Mouse (Mus musculus) E14TG2a.4 (cell line): ENCODE measurements at regions not wholly inside any gene's neighbourhood (a gene's known extent, or its start where the extent isn't known, plus 50 kb on each side); places are given as distances from the start of the nearest gene placed in this dataset.

Experiments
- CTCF ChIP-seq: conservative IDR thresholded peaks from 2 replicates; pipeline ENCODE4 v1.5.1; 2014; ENCODE audit warnings: low read length
- NANOG ChIP-seq: IDR thresholded peaks from 2 replicates; pipeline ENCODE4 v1.6.1; 2014; ENCODE audit warnings: borderline replicate concordance, low read length, mixed read lengths
- POU5F1 ChIP-seq: IDR thresholded peaks from 2 replicates; pipeline ENCODE4 v1.6.1; 2014; ENCODE audit warnings: low read length, borderline replicate concordance

DNA sequence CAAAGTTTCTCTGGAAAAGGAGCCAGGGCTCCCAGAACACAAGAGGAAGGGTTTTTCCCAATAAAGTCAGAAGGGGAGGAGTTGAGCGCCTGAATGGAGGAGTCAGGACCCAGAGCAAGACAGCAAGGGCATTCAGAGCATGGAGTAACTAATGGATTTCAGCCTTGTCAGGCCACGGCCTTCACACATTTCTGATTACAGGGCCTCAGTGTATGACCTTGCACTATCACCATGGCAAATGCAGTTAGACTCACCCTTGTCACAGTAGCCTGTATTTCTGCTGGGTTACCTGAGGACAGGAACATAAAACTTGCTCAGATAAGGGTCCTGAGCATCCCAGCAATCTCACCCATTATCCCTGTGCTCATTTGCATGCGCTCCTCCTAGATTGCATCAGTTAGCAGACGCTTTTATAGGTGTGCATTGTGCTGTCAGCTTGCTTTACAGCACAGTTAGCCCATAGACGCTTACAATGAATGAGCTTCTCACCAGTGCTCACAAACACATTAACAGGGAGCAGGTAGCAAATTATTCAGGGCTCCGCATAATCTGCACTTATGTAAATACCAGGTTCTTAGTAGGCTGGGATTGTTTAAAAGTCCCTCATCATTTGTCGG lies 547.4 kb downstream of the Insc start:
- TF ChIP-seq CTCF, result no peak
- no peak for TF ChIP-seq NANOG
- no peak for TF ChIP-seq POU5F1
